Mouse (Mus musculus) embryonic facial prominence, embryonic 12.5 days (tissue): ENCODE results near the gene Lce1j. TPM values are rescaled to one million over a fixed set of nuclear protein-coding genes. Genes with fewer than 3 reads are reported as not detected.

Source experiments
- polyA plus RNA-seq: library from polyadenylated mRNA; unstranded; fragments of >200 nt; fragmentation: Nextera tagmentation; extraction: Ambion mirVana; gene quantifications from 2 replicates; pipeline ENCODE4 v1.2.1, GENCODE M21; 2016

The Lce1j gene
- polyA plus RNA-seq, 1 experiment from 2014 or later, result not detected

Other genes starting within 250 kb of the Lce1j start
- gene Ivl, start 216.8 kb downstream of the Lce1j start, polyA plus RNA-seq, result not detected in 2 replicates
- gene Smcp, start 201.5 kb downstream of the Lce1j start, polyA plus RNA-seq, result not detected in 2 replicates
- not detected in 2 replicates for gene 2210017I01Rik, start 183.0 kb downstream of the Lce1j start, polyA plus RNA-seq
- gene Lce6a, start 168.9 kb downstream of the Lce1j start, polyA plus RNA-seq, result not detected in 2 replicates
- gene Lce1a1, start 142.2 kb downstream of the Lce1j start, polyA plus RNA-seq, result not detected in 2 replicates
- not detected in 2 replicates for gene Lce1b, start 133.6 kb downstream of the Lce1j start, polyA plus RNA-seq
- not detected in 2 replicates for gene Lce1a2, start 120.2 kb downstream of the Lce1j start, polyA plus RNA-seq
- not detected in 2 replicates for gene Lce1c, start 111.3 kb downstream of the Lce1j start, polyA plus RNA-seq
- gene Lce1d, start 103.3 kb downstream of the Lce1j start, polyA plus RNA-seq, result not detected in 2 replicates
- not detected in 2 replicates for gene Lce1e, start 81.4 kb downstream of the Lce1j start, polyA plus RNA-seq
- gene Lce1f, start 70.2 kb downstream of the Lce1j start, polyA plus RNA-seq, result not detected in 2 replicates
- not detected in 2 replicates for gene Gm38119, start 51.4 kb downstream of the Lce1j start, polyA plus RNA-seq
- gene Lce1g, start 38.2 kb downstream of the Lce1j start, polyA plus RNA-seq, result not detected in 2 replicates
- gene Lce1h, start 25.4 kb downstream of the Lce1j start, polyA plus RNA-seq, result not detected in 2 replicates
- gene Lce1i, start 11.6 kb downstream of the Lce1j start, polyA plus RNA-seq, result not detected in 2 replicates
- gene Lce1k, start 17.4 kb upstream of the Lce1j start, polyA plus RNA-seq, result not detected in 2 replicates
- gene Kprp, start 36.7 kb upstream of the Lce1j start, polyA plus RNA-seq, result not detected in 2 replicates
- gene Lce1l, start 60.8 kb upstream of the Lce1j start, polyA plus RNA-seq, result not detected in 2 replicates
- gene 2310050C09Rik, start 79.7 kb upstream of the Lce1j start, polyA plus RNA-seq, result not detected in 2 replicates
- not detected in 2 replicates for gene Lce3a, start 135.7 kb upstream of the Lce1j start, polyA plus RNA-seq
- not detected in 2 replicates for gene Lce3b, start 142.5 kb upstream of the Lce1j start, polyA plus RNA-seq
- gene Lce3c, start 154.0 kb upstream of the Lce1j start, polyA plus RNA-seq, result not detected in 2 replicates
- gene Lce3d, start 166.9 kb upstream of the Lce1j start, polyA plus RNA-seq, result not detected in 2 replicates
- gene Lce3e, start 176.5 kb upstream of the Lce1j start, polyA plus RNA-seq, result not detected in 2 replicates
- not detected in 2 replicates for gene Lce3f, start 201.7 kb upstream of the Lce1j start, polyA plus RNA-seq
- not detected in 2 replicates for gene Crct1, start 225.2 kb upstream of the Lce1j start, polyA plus RNA-seq
- gene Lce1m, start 228.5 kb upstream of the Lce1j start, polyA plus RNA-seq, result not detected in 2 replicates